Mouse (Mus musculus) cerebellum, adult 2 months (tissue): ENCODE results near the gene Trpv4. TPM values are rescaled to one million over a fixed set of nuclear protein-coding genes. Genes with fewer than 3 reads are reported as not detected.

Experiments
- DNase-seq, 2 experiments: peaks; one replicate each; pipeline ENCODE4 v3.0.0; 2021
- H3K27ac ChIP-seq: fragments of 200-500 bp; 2 replicates; pipeline ENCODE4 v1.5.1; 2012; ENCODE audit warnings: low read length, control low read depth, inconsistent platforms; ENCODE audit not compliant: insufficient read depth
- H3K27me3 ChIP-seq: fragments of 200-500 bp; 2 replicates; pipeline ENCODE4 v1.6.1; 2012; ENCODE audit warnings: inconsistent platforms, mild to moderate bottlenecking, low read length, moderate library complexity; ENCODE audit not compliant: control insufficient read depth, insufficient read depth
- H3K4me1 ChIP-seq: fragments of 200-500 bp; 2 replicates; pipeline ENCODE4 v1.6.1; 2011; ENCODE audit warnings: low read length; ENCODE audit not compliant: control insufficient read depth, insufficient read depth
- H3K4me3 ChIP-seq: fragments of 200-500 bp; replicated peaks from 2 replicates; pipeline ENCODE3; 2011; ENCODE audit warnings: mild to moderate bottlenecking, low read depth, low read length, control low read depth; ENCODE audit not compliant: insufficient read depth
- CTCF ChIP-seq: fragments of 200-500 bp; IDR thresholded peaks from 2 replicates; pipeline ENCODE4 v1.5.1; 2011; ENCODE audit warnings: low read depth, mild to moderate bottlenecking, control low read depth, low read length, moderate library complexity, borderline replicate concordance; ENCODE audit not compliant: insufficient read depth
- POLR2A ChIP-seq: fragments of 200-500 bp; IDR thresholded peaks from 2 replicates; pipeline ENCODE4 v1.6.1; 2011; ENCODE audit warnings: low read length, control low read depth, borderline replicate concordance; ENCODE audit not compliant: insufficient read depth
- WGBS: fragments of 180-500 bp; shearing (Covaris S2); methylation state at CpG from one replicate; pipeline ENCODE4 v1.1.7; 2018; 5-methylcytosine and 5-hydroxymethylcytosine counted together
- polyA plus RNA-seq: library from polyadenylated mRNA; depleted of rRNA; stranded (reverse); fragments of >200 nt; gene quantifications from 2 replicates; pipeline ENCODE4 v1.2.3, GENCODE M21; 2012

Gene Trpv4
- polyA plus RNA-seq, 1 experiment: 3.0 TPM

GRCm38 (mm10) chr5:114638769-114639644, 19.2 kb downstream of the Trpv4 start:
- Histone ChIP-seq H3K27me3 (no peaks in the 10 kb centered on the region), H3K4me1 (peaks cover 8% of the 10 kb centered on the region; the same call in 1 of the 2 replicates), H3K27ac (no peak overlapping the region), H3K4me3 (peak overlapping the region; percentile 23)
- no peak for TF ChIP-seq POLR2A
- TF ChIP-seq CTCF: peak; percentile 89
- DNase-seq: peak; percentile 75 to 87
- WGBS: 15% methylated on average over 22 of the region's 22 CpGs

- H3K4me1 ChIP-seq: peaks cover 8% of the 10 kb centered on the region; the same call in 1 of the 2 replicates
- no peak overlapping the region for H3K4me3 ChIP-seq
- no peak overlapping the region for H3K27ac ChIP-seq
- no peaks in the 10 kb centered on the region for H3K27me3 ChIP-seq
- no peak for DNase-seq
- 77% methylated on average over 25 of the region's 25 CpGs for WGBS
- TF ChIP-seq POLR2A (no peak), CTCF (no peak)
These were observed 22.1 kb downstream of the Trpv4 start for GRCm38 (mm10) chr5:114636091-114636490.

- H3K27ac ChIP-seq: no peak overlapping the region
- H3K27me3 ChIP-seq: no peaks in the 10 kb centered on the region
- TF ChIP-seq POLR2A (no peak), CTCF (peak; percentile 32; the same call in 1 of the 2 replicates)
- no peak for DNase-seq
- H3K4me3 ChIP-seq: no peak overlapping the region
- H3K4me1 ChIP-seq: no peaks in the 10 kb centered on the region
- WGBS: 50% methylated on average over 2 of the region's 2 CpGs
These were observed 26.9 kb downstream of the Trpv4 start for GRCm38 (mm10) chr5:114631336-114631735.

- Histone ChIP-seq H3K27ac (no peak overlapping the region), H3K4me1 (no peaks in the 10 kb centered on the region)
These were observed 32.6 kb downstream of the Trpv4 start for GRCm38 (mm10) chr5:114625590-114625989.

GRCm38 (mm10) chr5:114620305-114620704, 37.9 kb downstream of the Trpv4 start:
- Histone ChIP-seq H3K27me3 (no peaks in the 10 kb centered on the region), H3K27ac (no peak overlapping the region), H3K4me1 (no peaks in the 10 kb centered on the region), H3K4me3 (no peak overlapping the region)
- 34% methylated on average over 6 of the region's 6 CpGs for WGBS
- no peak for TF ChIP-seq POLR2A
- peak; percentile 60; the same call in 1 of the 2 replicates for TF ChIP-seq CTCF
- DNase-seq: no peak

More at GRCm38 (mm10) chr5:114625590-114625989, 32.6 kb downstream of the Trpv4 start:
- Histone ChIP-seq H3K27me3 (no peaks in the 10 kb centered on the region), H3K4me3 (no peak overlapping the region)
- DNase-seq: peak in 1 of 2 experiments; percentile 51
- WGBS: 17% methylated on average over 3 of the region's 3 CpGs
- TF ChIP-seq CTCF (peak; percentile 68; the same call in 1 of the 2 replicates), POLR2A (no peak)

GRCm38 (mm10) chr5:114618851-114619250, 39.4 kb downstream of the Trpv4 start:
- no peaks in the 10 kb centered on the region for H3K27me3 ChIP-seq
- H3K27ac ChIP-seq: no peak overlapping the region
- TF ChIP-seq POLR2A: no peak
- TF ChIP-seq CTCF: peak; percentile 85
- DNase-seq: peak; percentile 50 to 68
- H3K4me1 ChIP-seq: no peaks in the 10 kb centered on the region
- 9% methylated on average over 8 of the region's 8 CpGs for WGBS
- no peak overlapping the region for H3K4me3 ChIP-seq

- TF ChIP-seq POLR2A (no peak), CTCF (no peak)
- Histone ChIP-seq H3K27me3 (no peaks in the 10 kb centered on the region), H3K27ac (no peak overlapping the region), H3K4me1 (no peaks in the 10 kb centered on the region), H3K4me3 (no peak overlapping the region)
- WGBS: 84% methylated on average over 12 of the region's 12 CpGs
- no peak for DNase-seq
These were observed 40.4 kb downstream of the Trpv4 start for GRCm38 (mm10) chr5:114617809-114618208.

- DNase-seq: no peak
- H3K27ac ChIP-seq: no peak overlapping the region
- H3K27me3 ChIP-seq: no peaks in the 10 kb centered on the region
- no peaks in the 10 kb centered on the region for H3K4me1 ChIP-seq
- TF ChIP-seq CTCF (no peak), POLR2A (no peak)
- no peak overlapping the region for H3K4me3 ChIP-seq
- 86% methylated on average over 11 of the region's 11 CpGs for WGBS
These were observed 41.7 kb downstream of the Trpv4 start for GRCm38 (mm10) chr5:114616336-114617061.
